Mouse (Mus musculus) kidney, adult 11 months (tissue): Measurements from ENCODE around the gene Riok1.

Experiments used
- DNase-seq: peaks from one replicate; pipeline ENCODE4 v3.0.0; 2022

The Riok1 gene

DNA sequence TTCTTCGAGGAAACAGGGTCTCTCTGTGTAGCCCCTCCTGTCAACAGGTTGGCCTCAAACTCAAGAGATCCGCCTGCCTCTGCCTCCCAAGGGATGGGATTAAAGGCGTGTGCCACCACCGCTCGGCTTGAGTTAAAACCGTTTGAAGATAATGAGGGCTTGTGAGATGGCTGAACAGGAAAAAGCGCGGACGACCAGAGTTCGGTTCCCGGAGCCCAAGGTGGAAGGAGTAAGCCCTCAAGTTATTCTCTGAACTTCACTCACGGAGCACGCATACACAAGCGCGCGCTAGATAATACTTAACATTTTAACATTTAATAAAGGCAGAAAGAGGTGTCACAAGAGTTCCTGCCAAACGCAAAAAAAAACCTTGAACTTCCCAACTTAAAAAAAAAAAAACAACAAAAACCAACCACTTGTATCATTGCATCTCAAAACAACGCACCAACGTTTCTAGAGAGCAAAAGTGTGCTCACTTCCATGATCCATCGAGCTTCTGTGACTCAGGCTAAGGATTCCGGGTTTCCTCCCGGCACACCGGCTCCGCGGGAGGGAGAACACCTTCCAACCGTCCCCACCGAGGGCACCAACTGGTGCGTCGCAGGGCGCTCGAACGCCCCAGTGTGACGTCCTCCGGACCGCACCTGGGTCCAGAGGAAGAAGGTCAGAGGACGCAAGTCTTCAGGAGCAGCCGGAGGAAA lies at the start of gene Riok1:
Gene Riok1, plus strand, starts transcription at position 653 of the 701 bp plus-strand sequence.
- DNase-seq, result peak; percentile 6

- DNase-seq, result no peak
Measured at GRCm38 (mm10) chr13:37989701-37990100, 47.1 kb upstream of the Riok1 start.

- no peak for DNase-seq
Measured at GRCm38 (mm10) chr13:37992638-37993371, 44.0 kb upstream of the Riok1 start.

GRCm38 (mm10) chr13:37993376-37993703 lies 43.5 kb upstream of the Riok1 start:
- DNase-seq, result no peak

GRCm38 (mm10) chr13:37993704-37994404 lies 42.9 kb upstream of the Riok1 start, which contains the start of gene Ssr1:
Gene Ssr1 (minus strand): TSS chr13:37994217.
- peak; percentile 93 for DNase-seq

DNA sequence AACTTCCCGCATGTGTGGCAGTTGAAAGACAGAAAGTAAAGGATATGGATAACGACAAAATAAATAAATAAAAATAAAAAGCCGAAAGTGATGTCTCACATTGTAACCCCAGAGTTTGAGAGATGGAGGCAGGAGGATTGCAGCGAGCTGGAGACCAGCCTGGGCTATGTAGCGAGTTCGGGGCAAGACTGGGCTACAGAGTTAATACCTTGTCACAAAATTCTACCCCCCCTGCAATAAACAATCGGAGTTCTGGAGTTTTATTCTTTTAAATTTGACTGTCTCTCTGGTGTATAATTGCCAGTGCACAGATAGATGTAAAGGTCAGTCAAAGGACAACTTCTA lies 42.4 kb upstream of the Riok1 start:
- no peak for DNase-seq

DNA sequence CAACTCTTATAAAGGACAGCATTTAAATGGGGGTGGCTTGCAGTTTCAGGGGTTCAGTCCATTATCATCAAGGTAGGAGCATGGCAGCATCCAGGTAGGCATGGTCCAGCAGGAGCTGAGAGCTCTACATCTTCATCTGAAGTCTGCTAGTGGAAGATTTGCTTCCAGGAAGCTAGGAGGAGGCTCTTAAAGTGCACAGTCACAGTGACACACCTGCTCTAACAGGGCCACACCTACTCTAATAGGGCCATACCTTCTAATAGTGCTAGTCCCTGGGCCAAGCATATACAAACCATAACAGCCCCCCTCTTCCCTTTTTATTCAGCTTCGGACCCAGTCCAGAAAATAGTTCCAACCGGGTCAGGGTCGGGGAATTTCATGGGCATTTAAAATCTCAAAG lies 37.1 kb upstream of the Riok1 start:
- no peak for DNase-seq

DNA sequence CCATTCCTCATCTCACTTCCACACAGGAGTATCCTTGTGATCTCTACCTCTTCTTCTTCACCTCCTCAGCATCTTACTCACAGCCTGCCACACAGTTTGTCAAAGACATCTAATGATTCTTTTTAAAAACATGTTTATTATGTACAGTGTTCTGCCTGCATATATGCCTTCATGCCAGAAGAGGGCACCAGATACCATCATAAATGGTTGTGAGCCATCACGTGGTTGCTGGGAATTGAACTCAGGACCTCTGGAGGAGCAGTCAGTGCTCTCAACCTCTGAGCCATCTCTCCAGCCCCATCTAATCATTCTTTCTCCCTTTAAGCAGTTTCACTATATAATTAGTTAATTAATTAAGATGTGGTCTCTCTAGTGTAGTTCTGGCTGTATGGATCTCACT lies 34.3 kb upstream of the Riok1 start:
- DNase-seq, result no peak

- DNase-seq, result no peak
Measured at GRCm38 (mm10) chr13:38007972-38008371, 28.8 kb upstream of the Riok1 start.

DNA sequence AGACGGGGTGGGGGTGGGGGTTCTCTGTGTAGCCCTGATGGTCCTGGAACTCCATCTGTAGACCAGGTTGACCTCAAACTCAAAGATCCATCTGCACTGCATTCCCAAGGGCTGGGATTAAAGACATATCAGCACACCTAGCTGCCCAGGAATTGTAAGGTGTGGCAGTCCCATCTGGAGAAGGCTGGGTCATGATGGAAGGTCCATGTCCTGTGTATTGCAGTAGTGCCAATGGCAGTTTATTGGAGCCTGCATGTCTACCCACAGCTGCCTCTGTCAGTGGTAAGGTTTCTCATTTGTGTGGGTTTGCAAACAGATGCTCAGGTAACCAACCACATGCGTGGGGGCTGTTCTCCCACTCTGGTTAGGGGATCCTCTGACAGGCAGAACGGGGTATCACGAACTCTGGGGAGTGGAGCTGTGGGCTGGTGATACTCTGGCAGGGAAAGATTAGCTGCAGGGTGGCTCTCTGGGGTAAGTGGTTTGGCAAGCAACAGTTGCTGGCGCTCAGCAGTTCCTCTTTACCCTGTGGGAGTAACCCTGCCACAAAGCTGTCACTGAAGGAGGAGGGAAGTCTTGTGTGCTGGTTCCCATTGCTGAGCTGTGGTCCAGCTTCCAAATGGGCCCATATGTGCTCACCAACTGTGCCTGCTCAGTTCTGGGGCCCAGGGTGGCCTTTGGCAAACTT lies 26.9 kb upstream of the Riok1 start:
- DNase-seq, result no peak

- DNase-seq, result no peak
Measured at GRCm38 (mm10) chr13:38010444-38010910, 26.3 kb upstream of the Riok1 start.

- DNase-seq, result no peak
Measured at GRCm38 (mm10) chr13:38012436-38012835, 24.4 kb upstream of the Riok1 start.

GRCm38 (mm10) chr13:38015591-38015990 lies 21.2 kb upstream of the Riok1 start:
- no peak for DNase-seq

GRCm38 (mm10) chr13:38018791-38019190 lies 18.0 kb upstream of the Riok1 start:
- no peak for DNase-seq

DNA sequence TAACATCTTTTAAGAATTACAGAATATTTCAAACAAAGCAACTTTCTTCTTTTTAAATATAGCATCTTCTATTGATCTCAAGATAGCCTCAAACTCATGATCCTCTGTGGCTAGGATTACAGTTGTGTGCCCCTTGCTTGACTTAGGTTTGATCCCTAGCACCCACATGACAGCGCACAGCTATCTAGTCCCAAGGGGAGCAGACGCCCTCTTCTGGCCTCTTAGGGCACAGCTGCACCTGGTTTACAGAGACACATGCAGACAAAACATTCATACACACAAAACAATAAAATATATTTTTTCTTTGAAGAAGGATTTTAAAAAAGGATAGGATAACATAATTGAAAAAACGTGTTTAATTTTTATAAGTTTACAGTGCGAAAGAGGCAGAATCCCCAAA lies 10.9 kb upstream of the Riok1 start:
- DNase-seq, result no peak

DNA sequence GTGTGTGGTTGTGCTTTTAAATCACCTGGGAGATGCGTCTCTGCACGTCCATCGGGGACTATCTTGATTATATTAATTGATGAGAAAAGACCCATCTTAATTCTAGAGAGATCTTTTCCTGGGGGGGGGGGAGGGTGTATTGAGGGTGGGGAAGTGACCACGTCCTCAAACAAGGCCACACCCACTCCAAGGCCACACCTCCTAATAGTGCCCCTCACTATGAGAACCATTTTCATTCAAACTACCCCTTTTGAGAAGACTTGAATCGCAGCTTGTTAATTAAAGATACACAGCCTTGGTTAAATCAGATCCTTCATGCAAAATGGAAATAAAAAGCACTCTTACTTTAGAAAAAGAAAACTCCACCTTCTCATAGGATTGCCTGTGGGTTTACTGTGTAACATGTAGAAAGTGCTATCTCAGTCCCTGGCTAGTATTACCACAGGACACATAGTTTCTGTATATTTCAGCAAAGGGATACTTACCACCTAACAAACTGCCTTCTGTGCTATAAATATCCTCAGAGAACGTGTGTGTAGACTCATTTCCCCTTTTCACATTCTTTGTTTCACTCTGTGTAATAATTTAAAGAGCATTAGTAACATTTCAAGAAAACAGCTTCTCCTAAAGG lies 9.1 kb upstream of the Riok1 start:
- DNase-seq, result no peak

DNA sequence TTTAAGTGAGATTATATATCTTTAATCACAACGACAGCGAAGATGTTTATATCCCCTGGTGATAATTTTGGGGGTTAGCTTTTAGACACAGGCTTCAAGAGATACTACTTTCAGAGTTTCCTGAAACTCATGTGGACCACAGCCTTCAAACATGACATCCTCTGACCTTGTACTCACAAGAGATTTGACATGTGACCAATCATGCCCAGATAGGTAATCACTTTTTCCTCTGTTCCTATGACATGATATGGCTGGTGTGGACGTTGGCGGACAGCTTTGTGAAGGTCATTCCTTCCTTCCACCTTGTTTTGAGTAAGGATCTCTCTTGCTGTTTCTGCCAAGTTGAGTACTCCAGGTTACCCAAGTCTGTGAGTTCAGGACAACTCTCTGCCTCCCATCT lies 8.4 kb upstream of the Riok1 start:
- DNase-seq, result no peak

DNA sequence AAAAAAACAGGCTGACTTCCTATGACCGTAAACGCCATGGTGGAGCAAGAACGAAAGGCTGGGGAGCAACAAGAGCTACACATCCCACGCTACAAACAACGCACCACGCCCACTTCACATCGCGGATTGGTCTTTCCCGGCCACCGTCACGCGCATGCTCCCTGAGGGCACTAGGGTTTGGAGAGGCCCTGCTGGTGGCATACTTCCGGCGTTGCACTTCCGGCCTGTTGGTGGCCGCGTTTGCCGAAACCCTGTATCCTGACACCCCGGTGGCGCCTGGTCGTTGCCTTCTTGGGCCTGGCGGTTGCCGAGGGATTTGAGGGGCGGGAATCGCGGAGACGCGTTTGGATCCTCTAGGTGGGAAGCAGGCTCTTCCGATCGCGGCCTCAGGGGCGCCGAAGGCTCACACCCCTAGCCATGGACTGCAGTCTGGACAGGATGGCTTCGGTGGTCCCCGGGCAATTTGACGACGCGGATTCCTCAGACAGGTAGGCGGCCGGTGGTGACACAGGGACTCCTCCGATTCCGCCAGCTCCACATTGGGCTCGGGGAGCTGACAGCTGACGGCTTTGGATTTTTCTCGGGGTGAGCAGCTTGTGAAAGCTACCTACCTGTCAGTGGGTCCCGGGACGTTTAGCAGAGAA lies 371 bp downstream of the Riok1 start, which contains the start of gene Cage1:
Gene Cage1, minus strand, starts transcription at position 26 of the 644 bp plus-strand sequence.
- DNase-seq, result peak; percentile 96

DNA sequence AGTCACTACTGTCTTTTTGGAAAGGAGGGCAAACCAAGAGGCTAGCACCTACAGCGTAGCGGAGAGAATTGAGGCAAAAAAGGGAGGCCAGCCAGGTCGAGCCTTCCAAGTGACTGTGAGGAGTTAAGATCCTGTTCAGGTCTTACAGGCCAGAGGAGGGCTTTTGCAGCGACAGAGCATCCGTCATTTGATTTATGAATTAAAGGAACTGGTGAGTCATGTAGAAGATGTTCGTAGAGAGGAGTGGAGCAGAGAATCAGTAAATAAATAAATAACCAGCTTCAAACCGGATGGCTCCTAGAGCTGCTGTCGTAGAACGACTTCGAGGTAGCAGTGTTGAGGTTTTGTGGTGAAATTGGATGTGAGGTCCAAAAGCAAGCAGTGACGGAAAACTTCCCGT lies 1.0 kb downstream of the Riok1 start:
- DNase-seq, result peak; percentile 9

DNA sequence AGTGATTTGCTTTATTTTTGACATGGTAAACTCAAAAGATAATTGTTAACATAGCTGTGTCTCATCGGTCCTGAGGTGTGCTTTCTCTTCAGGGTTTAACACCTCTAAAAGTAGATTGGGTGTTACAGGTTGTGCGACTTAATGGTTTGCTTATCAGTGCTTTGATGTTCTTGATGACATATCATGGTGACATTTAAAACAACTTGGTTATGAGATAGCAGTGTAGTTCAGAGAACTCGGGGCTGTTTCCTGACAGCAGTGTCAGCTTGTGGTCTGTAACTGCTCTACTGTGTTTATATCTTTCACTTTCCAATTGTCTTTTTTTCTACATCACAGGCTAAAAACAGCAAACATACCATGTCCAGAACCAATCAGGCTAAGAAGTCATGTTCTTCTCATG lies 13.1 kb downstream of the Riok1 start:
- no peak for DNase-seq

- no peak for DNase-seq
Measured at GRCm38 (mm10) chr13:38062678-38063077, 25.9 kb downstream of the Riok1 start.
